Mouse (Mus musculus) kidney, embryonic 16.5 days (tissue): ENCODE data around the gene Pitpnc1. TPM values are rescaled to one million over a fixed set of nuclear protein-coding genes. Genes with fewer than 3 reads are reported as not detected.

ENCODE experiments used
- ATAC-seq: fragments of 200-750 bp; cut with Nextera tagmentation; 2 replicates; pipeline ENCODE4 v1.8.0; 2017; ENCODE audit warnings: moderate TSS enrichment; ENCODE audit not compliant: low FRiP score, low TSS enrichment
- H3K27ac ChIP-seq: fragments of 300-500 bp; sonication (generic); 2 replicates; pipeline ENCODE4 v1.5.1; 2014; ENCODE audit warnings: low read length
- H3K27me3 ChIP-seq: fragments of 300-500 bp; sonication (generic); 2 replicates; pipeline ENCODE4 v1.6.1; 2014; ENCODE audit warnings: low read length, control low read depth, mixed read lengths; ENCODE audit not compliant: insufficient read depth
- H3K36me3 ChIP-seq: fragments of 300-500 bp; sonication (generic); 2 replicates; pipeline ENCODE4 v1.6.1; 2014; ENCODE audit warnings: low read length, control low read depth, mixed read lengths; ENCODE audit not compliant: insufficient read depth
- H3K4me1 ChIP-seq: fragments of 300-500 bp; sonication (generic); 2 replicates; pipeline ENCODE4 v1.6.1; 2014; ENCODE audit warnings: low read length, control low read depth, mixed read lengths; ENCODE audit not compliant: insufficient read depth
- H3K4me2 ChIP-seq: fragments of 300-500 bp; sonication (generic); replicated peaks from 2 replicates; pipeline ENCODE4 v1.6.1; 2014; ENCODE audit warnings: low read depth, low read length
- H3K4me3 ChIP-seq: fragments of 300-500 bp; sonication (generic); 2 replicates; pipeline ENCODE4 v1.5.1; 2014; ENCODE audit warnings: mild to moderate bottlenecking, low read length
- H3K9ac ChIP-seq: fragments of 300-500 bp; sonication (generic); replicated peaks from 2 replicates; pipeline ENCODE4 v1.6.1; 2014; ENCODE audit warnings: low read length
- H3K9me3 ChIP-seq: fragments of 300-500 bp; sonication (generic); 2 replicates; pipeline ENCODE4 v1.6.1; 2016; ENCODE audit warnings: low read length, control low read depth
- WGBS: fragments of 180-500 bp; shearing (Covaris S2); extraction: QIAGEN DNeasy Blood & Tissue Kit; methylation state at CpG from one replicate; pipeline ENCODE4 v1.1.7; 2014; 5-methylcytosine and 5-hydroxymethylcytosine counted together
- polyA plus RNA-seq: library from polyadenylated mRNA; unstranded; fragments of >200 nt; fragmentation: Nextera tagmentation; extraction: Ambion mirVana; gene quantifications from 2 replicates; pipeline ENCODE4 v1.2.1, GENCODE M21; 2015

Pitpnc1 gene
- polyA plus RNA-seq, 1 experiment from 2014 or later, result 21.5 TPM

GRCm38 (mm10) chr11:107422356-107422754 lies 48.1 kb downstream of the Pitpnc1 start:
- Histone ChIP-seq H3K36me3 (no peaks in the 10 kb centered on the region), H3K9ac (no peak overlapping the region), H3K4me2 (no peak overlapping the region), H3K4me1 (0 out of 2 replicates have a peak, but pooled peaks cover 5% of the 10 kb centered on the region), H3K4me3 (no peak overlapping the region), H3K9me3 (no peaks in the 10 kb centered on the region), H3K27ac (no peak overlapping the region), H3K27me3 (no peaks in the 10 kb centered on the region)
- no peak for ATAC-seq
- 72% methylated on average over 5 of the region's 5 CpGs for WGBS

- no peaks in the 10 kb centered on the region for H3K36me3 ChIP-seq
- H3K9ac ChIP-seq, result no peak overlapping the region
- no peak overlapping the region for H3K27ac ChIP-seq
- H3K27me3 ChIP-seq, result no peaks in the 10 kb centered on the region
- H3K4me1 ChIP-seq, result 0 out of 2 replicates have a peak, but pooled peaks cover 6% of the 10 kb centered on the region
- H3K4me2 ChIP-seq, result no peak overlapping the region
- ATAC-seq, result no peak
- 44% methylated on average over 5 of the region's 5 CpGs for WGBS
- H3K9me3 ChIP-seq, result no peaks in the 10 kb centered on the region
- H3K4me3 ChIP-seq, result no peak overlapping the region
These were observed 48.6 kb downstream of the Pitpnc1 start for GRCm38 (mm10) chr11:107421751-107422355.

GRCm38 (mm10) chr11:107419925-107420324 lies 50.6 kb downstream of the Pitpnc1 start:
- Histone ChIP-seq H3K27ac (no peak overlapping the region), H3K9ac (0 out of 2 replicates have a peak overlapping the region, but pooled peaks have one; percentile 23), H3K36me3 (no peaks in the 10 kb centered on the region), H3K9me3 (no peaks in the 10 kb centered on the region), H3K4me3 (no peak overlapping the region), H3K4me2 (no peak overlapping the region), H3K4me1 (0 out of 2 replicates have a peak, but pooled peaks cover 13% of the 10 kb centered on the region), H3K27me3 (no peaks in the 10 kb centered on the region)
- ATAC-seq, result no peak
- 69% methylated on average over 7 of the region's 7 CpGs for WGBS

GRCm38 (mm10) chr11:107417041-107417583 lies 53.4 kb downstream of the Pitpnc1 start:
- WGBS, result 54% methylated on average over 14 of the region's 14 CpGs
- Histone ChIP-seq H3K4me1 (peaks cover 33% of the 10 kb centered on the region), H3K9me3 (no peaks in the 10 kb centered on the region), H3K4me3 (no peak overlapping the region), H3K36me3 (no peaks in the 10 kb centered on the region), H3K27me3 (no peaks in the 10 kb centered on the region), H3K9ac (no peak overlapping the region), H3K4me2 (no peak overlapping the region), H3K27ac (peak overlapping the region; percentile 26)
- ATAC-seq, result peak; percentile 49; the same call in 1 of the 2 replicates

GRCm38 (mm10) chr11:107416561-107416926 lies 54.0 kb downstream of the Pitpnc1 start:
- Histone ChIP-seq H3K36me3 (no peaks in the 10 kb centered on the region), H3K27ac (peak overlapping the region; percentile 26), H3K4me2 (no peak overlapping the region), H3K4me1 (peaks cover 35% of the 10 kb centered on the region), H3K4me3 (no peak overlapping the region), H3K9me3 (no peaks in the 10 kb centered on the region), H3K9ac (no peak overlapping the region), H3K27me3 (no peaks in the 10 kb centered on the region)
- no peak for ATAC-seq
- WGBS, result 44% methylated on average over 4 of the region's 4 CpGs

GRCm38 (mm10) chr11:107415901-107416560 lies 54.5 kb downstream of the Pitpnc1 start:
- Histone ChIP-seq H3K27me3 (no peaks in the 10 kb centered on the region), H3K27ac (peak overlapping the region; percentile 26), H3K9me3 (no peaks in the 10 kb centered on the region), H3K36me3 (no peaks in the 10 kb centered on the region), H3K4me1 (peaks cover 40% of the 10 kb centered on the region), H3K4me3 (no peak overlapping the region), H3K9ac (no peak overlapping the region), H3K4me2 (no peak overlapping the region)
- no peak for ATAC-seq
- WGBS, result 74% methylated on average over 10 of the region's 10 CpGs

GRCm38 (mm10) chr11:107414996-107415747 lies 55.3 kb downstream of the Pitpnc1 start:
- Histone ChIP-seq H3K9ac (no peak overlapping the region), H3K36me3 (no peaks in the 10 kb centered on the region), H3K4me2 (no peak overlapping the region), H3K9me3 (no peaks in the 10 kb centered on the region), H3K27me3 (no peaks in the 10 kb centered on the region), H3K27ac (peak overlapping the region; percentile 31; the same call in 1 of the 2 replicates), H3K4me1 (peaks cover 43% of the 10 kb centered on the region), H3K4me3 (no peak overlapping the region)
- ATAC-seq, result no peak
- 80% methylated on average over 11 of the region's 11 CpGs for WGBS

- peak; percentile 72 for ATAC-seq
- H3K4me2 ChIP-seq, result peak overlapping the region; percentile 47
- peak overlapping the region; percentile 27 for H3K4me3 ChIP-seq
- H3K27me3 ChIP-seq, result no peaks in the 10 kb centered on the region
- peak overlapping the region; percentile 80 for H3K27ac ChIP-seq
- no peaks in the 10 kb centered on the region for H3K9me3 ChIP-seq
- H3K4me1 ChIP-seq, result peaks cover 56% of the 10 kb centered on the region
- 5% methylated on average over 14 of the region's 14 CpGs for WGBS
- no peaks in the 10 kb centered on the region for H3K36me3 ChIP-seq
- peak overlapping the region; percentile 53 for H3K9ac ChIP-seq
These were observed 57.2 kb downstream of the Pitpnc1 start for GRCm38 (mm10) chr11:107413251-107413655.

GRCm38 (mm10) chr11:107412128-107412527 lies 58.4 kb downstream of the Pitpnc1 start:
- Histone ChIP-seq H3K4me2 (no peak overlapping the region), H3K27me3 (no peaks in the 10 kb centered on the region), H3K9me3 (no peaks in the 10 kb centered on the region), H3K9ac (no peak overlapping the region), H3K27ac (no peak overlapping the region; the same call in 1 of the 2 replicates), H3K4me3 (no peak overlapping the region), H3K4me1 (peaks cover 50% of the 10 kb centered on the region), H3K36me3 (no peaks in the 10 kb centered on the region)
- ATAC-seq, result no peak
- WGBS, result 85% methylated on average over 4 of the region's 4 CpGs
